Mouse (Mus musculus) embryo, embryonic 10.5 days (tissue): ENCODE measurements around the gene Bnip3.
A peak's percentile ranks its signal among the peaks of the same experiment; 100 is the strongest.

Experiments
- DNase-seq: peaks from one replicate; pipeline ENCODE4 v3.0.0-alpha.2; 2015; ENCODE audit warnings: low spot score

Gene Bnip3

DNA sequence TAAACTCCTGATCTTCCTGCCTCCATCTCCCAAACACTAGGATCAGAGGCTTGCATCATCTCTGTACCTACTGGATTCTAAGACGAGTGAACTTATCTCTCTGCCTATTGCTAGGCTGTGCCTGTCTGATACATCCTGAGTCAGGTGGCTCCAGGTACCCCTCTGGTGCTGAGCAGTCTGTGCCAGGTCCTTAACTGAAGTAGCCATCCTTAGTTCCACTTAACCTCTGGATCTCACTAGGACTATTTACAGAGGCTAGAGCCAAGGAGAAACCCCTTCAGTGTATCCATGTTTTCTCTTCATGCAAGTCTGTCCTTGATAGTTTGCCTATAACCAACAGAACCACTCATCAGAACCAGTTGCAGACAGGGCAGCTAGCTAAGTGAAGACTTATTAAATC is 2.9 kb downstream of the Bnip3 start:
- DNase-seq, result no peak

- DNase-seq, result no peak
Measured at GRCm38 (mm10) chr7:138903886-138904435, 5.4 kb downstream of the Bnip3 start.

DNA sequence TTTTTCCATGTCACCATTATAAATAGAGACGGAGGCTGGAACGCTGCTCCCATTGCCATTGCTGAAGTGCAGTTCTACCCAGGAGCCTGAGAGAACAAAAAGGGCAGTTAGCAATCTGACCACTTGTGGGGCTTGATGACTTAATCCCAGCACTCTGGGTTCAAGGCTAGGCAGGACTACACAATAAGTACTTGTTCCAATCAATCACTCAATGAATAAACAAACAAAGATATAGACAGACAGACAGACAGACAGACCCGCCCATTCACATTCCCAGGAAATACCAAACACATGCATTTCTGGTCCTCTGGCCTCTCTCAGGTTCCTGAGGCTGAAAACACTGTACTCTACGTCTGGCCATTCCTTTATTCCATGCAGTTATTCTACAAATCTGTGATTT is 10.6 kb downstream of the Bnip3 start:
- no peak for DNase-seq

GRCm38 (mm10) chr7:138898122-138898521 is 11.2 kb downstream of the Bnip3 start:
- DNase-seq, result no peak

- DNase-seq, result no peak
Measured at GRCm38 (mm10) chr7:138885365-138886289, 23.7 kb downstream of the Bnip3 start.

GRCm38 (mm10) chr7:138883724-138884123 is 25.6 kb downstream of the Bnip3 start:
- DNase-seq, result no peak

GRCm38 (mm10) chr7:138875031-138875430 is 34.3 kb downstream of the Bnip3 start:
- no peak for DNase-seq

DNA sequence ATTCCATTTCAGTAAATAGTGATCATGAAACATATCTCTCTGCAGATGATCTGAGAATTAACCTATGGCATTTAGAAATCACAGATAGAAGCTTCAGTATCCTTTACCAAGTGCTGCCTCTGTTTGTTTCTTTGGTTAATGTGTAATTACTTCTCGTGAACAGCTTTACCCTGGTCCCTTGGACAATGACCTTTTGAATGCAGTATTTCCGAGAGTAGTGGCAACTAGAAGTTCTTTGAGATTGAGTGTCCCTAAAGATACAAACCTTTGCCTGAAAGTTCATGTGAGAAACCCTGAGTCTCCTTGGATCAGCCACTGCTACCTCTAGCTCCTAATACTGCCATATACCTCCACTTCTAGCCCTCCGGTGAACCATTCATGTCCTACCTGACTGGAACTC is 36.4 kb downstream of the Bnip3 start:
- DNase-seq, result no peak

DNA sequence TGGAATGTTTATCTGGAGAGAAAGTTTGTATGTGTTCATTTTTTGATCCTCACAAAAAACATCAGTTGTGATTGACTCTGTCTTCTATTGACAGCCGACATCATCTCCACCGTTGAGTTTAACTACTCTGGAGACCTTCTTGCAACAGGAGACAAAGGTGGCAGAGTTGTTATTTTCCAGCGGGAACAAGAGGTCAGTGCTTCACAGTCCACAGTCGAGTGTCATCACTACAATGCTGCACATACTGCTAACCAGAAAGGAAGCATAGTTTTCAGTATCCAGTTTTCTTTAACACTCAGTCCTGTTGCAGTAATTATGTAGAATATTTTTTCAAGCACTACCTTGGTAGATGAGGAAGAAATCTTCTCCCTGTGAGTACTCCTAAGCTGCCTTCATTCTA is 41.0 kb downstream of the Bnip3 start:
- no peak for DNase-seq

DNA sequence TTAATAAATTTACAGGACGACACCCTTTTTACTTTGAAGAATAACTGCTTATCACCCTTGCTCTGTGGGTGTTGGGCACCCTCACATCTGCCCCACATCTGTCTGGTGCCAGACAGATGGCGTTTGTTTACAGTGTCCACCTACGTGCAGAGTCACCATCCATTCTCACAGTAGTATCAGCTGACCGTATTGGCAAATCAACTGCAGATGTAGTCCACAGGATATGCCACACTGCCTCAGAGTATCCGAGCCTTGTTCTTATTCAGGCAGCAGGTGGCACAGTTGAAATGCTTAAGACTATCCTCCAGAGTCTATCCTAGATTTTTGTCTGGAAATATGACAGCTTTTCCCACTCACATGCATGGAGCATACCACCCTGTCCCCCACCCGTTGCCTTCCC is 42.0 kb downstream of the Bnip3 start:
- no peak for DNase-seq

GRCm38 (mm10) chr7:138864776-138865175 is 44.5 kb downstream of the Bnip3 start:
- no peak for DNase-seq

GRCm38 (mm10) chr7:138863950-138864572 is 45.3 kb downstream of the Bnip3 start:
- DNase-seq, result peak; percentile 47

- no peak for DNase-seq
Measured at GRCm38 (mm10) chr7:138856670-138857069, 52.6 kb downstream of the Bnip3 start.

DNA sequence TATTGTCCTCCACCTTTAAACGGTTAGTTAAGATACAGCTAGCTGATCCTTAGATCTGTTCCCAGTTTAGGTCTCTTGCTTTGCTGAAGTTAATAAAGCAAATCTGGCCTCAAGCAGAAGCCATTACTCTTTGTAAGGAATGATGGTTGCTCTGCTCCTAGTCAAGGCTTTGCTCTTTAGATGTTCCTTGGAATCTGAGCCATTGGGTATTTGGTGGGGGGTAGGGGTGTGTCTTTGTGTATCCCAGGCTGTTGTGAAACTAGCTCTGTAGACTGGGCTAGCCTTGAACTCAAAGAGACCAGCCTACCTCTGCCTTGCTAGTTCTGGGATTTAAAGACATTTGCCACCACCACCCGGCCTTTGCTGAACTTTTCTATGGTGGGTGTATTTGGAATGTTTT is 55.1 kb downstream of the Bnip3 start:
- DNase-seq, result no peak

DNA sequence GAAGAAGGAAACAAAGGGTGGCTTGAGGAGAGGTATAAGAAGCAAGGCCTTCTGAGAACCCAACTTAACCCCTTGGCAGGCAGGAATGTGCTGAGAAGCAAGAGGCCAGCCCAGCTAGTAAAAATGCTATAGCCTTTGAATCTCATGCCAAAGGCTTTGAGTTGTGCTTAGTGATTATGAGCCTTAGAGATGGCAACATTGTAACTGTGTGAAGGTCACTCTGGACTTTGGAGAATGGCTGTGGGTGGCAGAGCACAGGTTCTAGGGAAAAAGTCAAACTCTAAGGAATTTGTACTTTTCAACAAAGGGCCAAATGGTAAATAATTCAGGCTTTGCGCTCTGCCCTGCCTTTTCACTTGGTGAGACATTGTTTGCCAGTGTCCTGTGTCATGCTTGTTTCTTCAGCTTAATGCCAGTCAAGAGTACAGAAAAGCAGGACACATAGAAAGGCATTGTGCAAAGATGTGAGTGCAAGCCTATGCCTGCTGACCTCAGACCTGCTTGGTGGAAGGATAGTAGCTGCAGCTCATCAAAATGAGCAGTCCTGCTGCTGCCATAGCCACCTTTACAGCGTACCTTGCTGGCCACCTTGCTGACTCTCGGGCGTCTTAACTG is 55.8 kb downstream of the Bnip3 start:
- DNase-seq, result no peak

DNA sequence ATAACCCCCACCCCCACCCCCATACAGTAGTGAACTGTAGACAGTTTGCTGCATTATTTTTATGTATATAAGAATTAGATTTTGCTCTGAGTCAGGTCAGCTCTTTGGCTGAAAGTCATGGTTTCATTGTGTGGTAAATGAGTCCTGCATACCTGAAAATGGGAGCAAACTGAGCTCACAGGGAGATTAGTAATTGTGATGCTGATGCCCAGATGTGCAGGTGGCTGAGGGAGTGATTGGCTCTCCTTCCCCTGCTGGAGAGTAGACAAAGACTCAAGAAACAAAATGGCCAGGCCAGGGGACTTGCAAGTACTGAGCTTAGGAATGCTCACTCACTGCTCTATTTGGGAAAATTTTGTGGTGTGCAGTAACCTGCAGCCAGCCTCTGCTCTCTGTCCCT is 59.2 kb downstream of the Bnip3 start:
- DNase-seq, result no peak

DNA sequence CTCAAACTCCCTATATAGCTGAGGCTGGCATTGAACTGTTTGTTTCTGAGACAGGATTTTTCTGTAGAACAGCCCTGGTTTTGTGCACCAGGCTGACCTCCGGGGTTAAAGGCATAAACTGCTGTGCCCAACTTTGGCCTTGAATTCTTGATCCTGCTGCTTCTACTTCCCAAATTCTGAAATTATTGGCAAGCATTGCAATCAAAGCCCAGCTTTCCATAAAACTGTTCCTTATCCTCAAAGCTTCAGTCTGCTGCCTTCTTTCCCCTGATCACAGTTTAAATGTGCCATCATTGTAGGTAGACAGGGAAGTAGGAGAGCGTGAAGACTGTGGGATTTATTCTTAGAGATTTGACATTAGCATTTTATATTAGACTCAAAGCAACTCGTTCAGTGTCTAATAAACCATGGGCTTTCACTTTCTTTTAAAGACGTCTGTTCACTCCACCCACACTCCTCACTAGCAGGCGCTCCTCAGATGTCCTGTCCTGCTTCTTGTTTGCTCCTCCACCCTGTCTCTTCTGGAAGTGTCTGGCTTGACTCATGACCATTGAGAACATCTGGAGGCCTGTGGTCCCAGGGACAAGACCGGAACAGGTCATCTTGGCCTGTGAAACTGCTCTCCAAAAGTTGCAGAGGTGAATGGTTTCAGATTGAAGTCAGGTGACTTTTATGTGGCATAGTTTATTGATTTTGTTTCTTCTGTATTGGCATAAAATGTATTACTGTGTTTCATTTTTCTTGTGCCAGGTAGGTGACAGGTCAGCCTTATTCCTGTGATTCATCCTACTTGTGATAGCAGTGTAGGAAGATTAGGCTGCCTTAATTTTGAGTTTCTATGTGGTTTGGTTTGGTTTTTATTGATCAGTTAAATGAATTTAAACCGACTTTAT is 61.0 kb downstream of the Bnip3 start:
- no peak for DNase-seq

- DNase-seq, result no peak
Measured at GRCm38 (mm10) chr7:138847316-138848027, 61.8 kb downstream of the Bnip3 start.

DNA sequence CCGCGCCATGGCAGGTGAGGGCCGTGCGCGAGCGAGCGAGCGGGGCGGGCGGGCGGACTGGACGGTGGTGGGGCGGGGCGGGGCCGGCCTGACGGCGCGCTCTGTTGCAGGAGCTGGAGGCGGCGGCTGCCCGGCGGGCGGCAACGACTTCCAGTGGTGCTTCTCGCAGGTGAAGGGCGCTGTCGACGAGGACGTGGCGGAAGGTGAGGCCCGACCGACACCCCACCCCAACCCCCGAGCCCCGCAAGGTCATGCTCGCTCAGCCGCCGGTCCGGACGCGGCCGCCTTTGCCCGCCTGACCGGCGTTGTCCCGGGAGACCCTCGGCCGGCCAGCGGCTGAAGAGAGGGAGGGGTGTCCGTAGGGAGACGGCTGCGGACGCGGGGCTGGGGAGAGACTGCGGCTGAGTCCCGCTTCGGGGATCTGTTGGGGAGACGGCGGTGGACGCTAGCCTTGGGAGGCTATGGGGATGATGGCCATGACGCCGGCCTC is 62.8 kb downstream of the Bnip3 start:
- no peak for DNase-seq

DNA sequence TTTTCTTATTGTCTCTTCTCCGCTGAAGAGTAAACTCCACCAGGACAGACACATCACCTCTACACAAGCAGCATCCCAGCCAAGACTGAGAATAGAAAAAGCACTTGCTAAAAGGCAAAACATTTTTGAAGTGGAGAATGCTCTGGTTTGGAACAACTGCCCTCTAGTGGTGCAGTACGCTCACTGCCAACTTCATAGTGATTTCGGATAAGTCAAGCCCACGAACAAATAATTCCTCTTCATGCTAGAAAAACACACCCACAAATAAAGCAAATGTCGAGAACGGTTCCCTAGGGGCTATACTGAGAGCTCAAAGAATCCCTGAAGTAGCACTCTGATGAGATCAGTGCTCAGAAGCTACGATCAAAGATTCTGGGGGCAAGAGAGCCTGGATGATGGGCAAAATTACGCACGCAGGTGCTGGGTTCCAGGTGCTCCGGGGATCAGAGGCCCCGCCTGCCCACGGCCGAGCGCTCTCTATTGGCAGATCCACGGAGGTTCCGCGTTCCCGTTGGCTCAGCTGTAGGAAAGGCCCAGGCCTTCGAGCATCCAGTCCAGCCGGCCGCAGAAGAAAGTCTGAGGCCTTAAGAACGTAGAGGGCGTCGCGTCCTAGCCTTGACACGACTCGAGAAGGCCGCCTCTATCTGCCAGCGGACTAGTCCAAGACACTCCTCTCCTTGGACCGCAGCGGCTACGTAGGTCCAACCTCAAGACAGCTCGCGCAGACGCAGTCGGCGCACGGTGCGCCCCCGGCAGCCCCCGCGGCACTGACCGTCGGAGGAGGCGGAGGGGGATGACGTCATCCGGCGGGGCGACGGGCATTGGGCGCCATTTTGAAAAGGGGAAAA is 63.6 kb downstream of the Bnip3 start, which contains the start of the genes Ppp2r2d and Mapk1ip1:
Gene Ppp2r2d (plus strand): TSS at position 536 of the 848 bp plus-strand sequence.
Gene Mapk1ip1 (minus strand): TSS at position 730 of the 848 bp plus-strand sequence.
- peak; percentile 96 for DNase-seq
